Mouse (Mus musculus) urinary bladder, postnatal 10 days (tissue): ENCODE results near the gene Ascl5.

Experiments used
- DNase-seq: peaks from one replicate; pipeline ENCODE4 v3.0.0; 2022; ENCODE audit warnings: low spot score

Gene Ascl5

GRCm38 (mm10) chr1:136050312-136051012 lies at the start of gene Ascl5:
TSS of gene Ascl5 (plus strand) at chr1:136050804.
- no peak for DNase-seq

- no peak for DNase-seq
Measured at GRCm38 (mm10) chr1:136001438-136001837, 49.2 kb upstream of the Ascl5 start.

GRCm38 (mm10) chr1:136006292-136006748 lies 44.3 kb upstream of the Ascl5 start, which contains the start of gene Igfn1:
TSS of gene Igfn1 (minus strand) at chr1:136006342.
- no peak for DNase-seq

- no peak for DNase-seq
Measured at GRCm38 (mm10) chr1:136007211-136008158, 43.1 kb upstream of the Ascl5 start, which contains the start of gene Tmem9. TSS of gene Tmem9 (plus strand) at chr1:136008150.

GRCm38 (mm10) chr1:136008159-136008533 lies 42.5 kb upstream of the Ascl5 start:
- DNase-seq = no peak

GRCm38 (mm10) chr1:136010247-136010646 lies 40.4 kb upstream of the Ascl5 start:
- no peak for DNase-seq

- DNase-seq = no peak
Measured at GRCm38 (mm10) chr1:136013513-136013912, 37.1 kb upstream of the Ascl5 start.

GRCm38 (mm10) chr1:136014796-136015502 lies 35.7 kb upstream of the Ascl5 start:
- DNase-seq = no peak

GRCm38 (mm10) chr1:136017307-136017706 lies 33.3 kb upstream of the Ascl5 start:
- DNase-seq = no peak

GRCm38 (mm10) chr1:136017907-136018313 lies 32.7 kb upstream of the Ascl5 start:
- DNase-seq = peak; percentile 52

GRCm38 (mm10) chr1:136018390-136019189 lies 32.0 kb upstream of the Ascl5 start:
- DNase-seq = no peak

GRCm38 (mm10) chr1:136030201-136030600 lies 20.4 kb upstream of the Ascl5 start:
- DNase-seq = no peak

GRCm38 (mm10) chr1:136031697-136032096 lies 18.9 kb upstream of the Ascl5 start:
- no peak for DNase-seq

GRCm38 (mm10) chr1:136032961-136033360 lies 17.6 kb upstream of the Ascl5 start:
- no peak for DNase-seq

- no peak for DNase-seq
Measured at GRCm38 (mm10) chr1:136038746-136039538, 11.7 kb upstream of the Ascl5 start.

- no peak for DNase-seq
Measured at GRCm38 (mm10) chr1:136040452-136040851, 10.2 kb upstream of the Ascl5 start.

- DNase-seq = no peak
Measured at GRCm38 (mm10) chr1:136040874-136041273, 9.7 kb upstream of the Ascl5 start.

- DNase-seq = no peak
Measured at GRCm38 (mm10) chr1:136045774-136046173, 4.8 kb upstream of the Ascl5 start.

GRCm38 (mm10) chr1:136047432-136047831 lies 3.2 kb upstream of the Ascl5 start:
- DNase-seq = no peak

GRCm38 (mm10) chr1:136047894-136048293 lies 2.7 kb upstream of the Ascl5 start:
- DNase-seq = no peak

- no peak for DNase-seq
Measured at GRCm38 (mm10) chr1:136051013-136051315, 360 bp downstream of the Ascl5 start.
